Mouse (Mus musculus) ES-Bruce4 (cell line): ENCODE measurements at regions not wholly inside any gene's neighbourhood (a gene's known extent, or its start where the extent isn't known, plus 50 kb on each side); places are given as distances from the start of the nearest gene placed in this dataset.

Experiments used
- H3K27ac ChIP-seq: 2 replicates; pipeline ENCODE4 v1.5.1; 2012; ENCODE audit warnings: low read length, inconsistent platforms; ENCODE audit not compliant: insufficient read depth
- H3K27me3 ChIP-seq: 2 replicates; pipeline ENCODE4 v1.6.1; 2012; ENCODE audit warnings: mild to moderate bottlenecking, low read length, inconsistent platforms; ENCODE audit not compliant: control insufficient read depth, poor library complexity, insufficient read depth, severe bottlenecking
- H3K36me3 ChIP-seq: 2 replicates; pipeline ENCODE4 v1.6.1; 2012; ENCODE audit warnings: inconsistent platforms, mild to moderate bottlenecking, low read length, moderate library complexity; ENCODE audit not compliant: control insufficient read depth, poor library complexity, insufficient read depth, severe bottlenecking
- H3K4me1 ChIP-seq: one replicate; pipeline ENCODE4 v1.8.1; 2011; ENCODE audit warnings: low read length; ENCODE audit not compliant: control insufficient read depth, insufficient read depth
- H3K4me3 ChIP-seq: 2 replicates; pipeline ENCODE4 v1.5.1; 2011; ENCODE audit warnings: low read depth, mild to moderate bottlenecking, low read length
- H3K9ac ChIP-seq: 2 replicates; pipeline ENCODE4 v1.6.1; 2012; ENCODE audit warnings: low read depth, mild to moderate bottlenecking, inconsistent platforms; ENCODE audit not compliant: poor library complexity, severe bottlenecking
- H3K9me3 ChIP-seq: replicated peaks from 2 replicates; pipeline ENCODE4 v1.6.1; 2012; ENCODE audit warnings: mild to moderate bottlenecking, low read length, inconsistent platforms; ENCODE audit not compliant: control insufficient read depth, poor library complexity, insufficient read depth, severe bottlenecking
- CTCF ChIP-seq: IDR thresholded peaks from one replicate; pipeline ENCODE4 v1.8.1; 2011; ENCODE audit warnings: low read depth, low read length
- EP300 ChIP-seq: IDR thresholded peaks from 2 replicates; pipeline ENCODE4 v1.6.1; 2011; ENCODE audit warnings: low read depth, low read length; ENCODE audit not compliant: insufficient read depth
- POLR2A ChIP-seq: IDR thresholded peaks from one replicate; pipeline ENCODE4 v1.8.1; 2011; ENCODE audit warnings: low read length; ENCODE audit not compliant: insufficient read depth

GRCm38 (mm10) chr13:102276885-102277284, 416.5 kb upstream of the Cd180 start:
- Histone ChIP-seq H3K4me3 (no peak overlapping the region), H3K27ac (no peak overlapping the region), H3K4me1 (no peaks in the 10 kb centered on the region), H3K9ac (no peak overlapping the region), H3K36me3 (no peaks in the 10 kb centered on the region), H3K9me3 (no peaks in the 10 kb centered on the region), H3K27me3 (no peaks in the 10 kb centered on the region)
- TF ChIP-seq EP300 (no peak), CTCF (no peak), POLR2A (no peak)

- no peak for TF ChIP-seq CTCF
- TF ChIP-seq EP300: no peak
- no peak for TF ChIP-seq POLR2A
Observed at GRCm38 (mm10) chr13:102280198-102280597, 413.2 kb upstream of the Cd180 start.

GRCm38 (mm10) chr13:102294451-102294850, 398.9 kb upstream of the Cd180 start:
- Histone ChIP-seq H3K4me3 (no peak overlapping the region), H3K27ac (no peak overlapping the region), H3K27me3 (no peaks in the 10 kb centered on the region), H3K9ac (no peak overlapping the region), H3K9me3 (no peaks in the 10 kb centered on the region; the same call in 1 of the 2 replicates), H3K4me1 (no peaks in the 10 kb centered on the region), H3K36me3 (no peaks in the 10 kb centered on the region)
- TF ChIP-seq POLR2A (no peak), CTCF (no peak), EP300 (no peak)

More at GRCm38 (mm10) chr13:102280198-102280597, 413.2 kb upstream of the Cd180 start:
- Histone ChIP-seq H3K27ac (no peak overlapping the region), H3K4me3 (no peak overlapping the region), H3K4me1 (no peaks in the 10 kb centered on the region), H3K9me3 (no peaks in the 10 kb centered on the region), H3K27me3 (no peaks in the 10 kb centered on the region), H3K36me3 (no peaks in the 10 kb centered on the region), H3K9ac (no peak overlapping the region)

- H3K4me1 ChIP-seq: no peaks in the 10 kb centered on the region
- no peak for TF ChIP-seq POLR2A
- peak; percentile 16 for TF ChIP-seq CTCF
- TF ChIP-seq EP300: no peak
- H3K9me3 ChIP-seq: no peaks in the 10 kb centered on the region; the same call in 1 of the 2 replicates
- no peak overlapping the region for H3K4me3 ChIP-seq
- H3K36me3 ChIP-seq: no peaks in the 10 kb centered on the region
- no peaks in the 10 kb centered on the region for H3K27me3 ChIP-seq
- no peak overlapping the region for H3K27ac ChIP-seq
- H3K9ac ChIP-seq: no peak overlapping the region
Observed at GRCm38 (mm10) chr13:102295079-102295478, 398.3 kb upstream of the Cd180 start.

- no peak overlapping the region for H3K4me3 ChIP-seq
- TF ChIP-seq POLR2A (no peak), CTCF (no peak), EP300 (no peak)
- no peaks in the 10 kb centered on the region for H3K27me3 ChIP-seq
- no peaks in the 10 kb centered on the region for H3K9me3 ChIP-seq
- no peak overlapping the region for H3K9ac ChIP-seq
- no peak overlapping the region for H3K27ac ChIP-seq
- H3K36me3 ChIP-seq: no peaks in the 10 kb centered on the region
- no peaks in the 10 kb centered on the region for H3K4me1 ChIP-seq
Observed at GRCm38 (mm10) chr13:102307983-102308382, 385.4 kb upstream of the Cd180 start.

GRCm38 (mm10) chr13:102312096-102312495, 381.3 kb upstream of the Cd180 start:
- TF ChIP-seq CTCF: no peak
- TF ChIP-seq EP300: no peak
- no peak for TF ChIP-seq POLR2A
- no peak overlapping the region for H3K27ac ChIP-seq
- H3K9me3 ChIP-seq: no peaks in the 10 kb centered on the region
- H3K36me3 ChIP-seq: no peaks in the 10 kb centered on the region
- H3K9ac ChIP-seq: no peak overlapping the region
- no peak overlapping the region for H3K4me3 ChIP-seq
- H3K27me3 ChIP-seq: no peaks in the 10 kb centered on the region
- no peaks in the 10 kb centered on the region for H3K4me1 ChIP-seq
